Mouse (Mus musculus) T-helper 2 cell (primary cell): ENCODE results near the gene Mmp12.
"Not testable (repeated sequence)": the region's sequence is repeated elsewhere in the genome, so short reads cannot be mapped to it uniquely, and the experiment has no call there.

Experiments used
- in situ Hi-C: fragments of 300-600 bp; cut with MboI, MseI; formaldehyde crosslinking; loops from one replicate; pipeline ENCODE4 v1.15.1; 2025; ENCODE audit warnings: high pct_unique_total_duplicates

The Mmp12 gene

DNA sequence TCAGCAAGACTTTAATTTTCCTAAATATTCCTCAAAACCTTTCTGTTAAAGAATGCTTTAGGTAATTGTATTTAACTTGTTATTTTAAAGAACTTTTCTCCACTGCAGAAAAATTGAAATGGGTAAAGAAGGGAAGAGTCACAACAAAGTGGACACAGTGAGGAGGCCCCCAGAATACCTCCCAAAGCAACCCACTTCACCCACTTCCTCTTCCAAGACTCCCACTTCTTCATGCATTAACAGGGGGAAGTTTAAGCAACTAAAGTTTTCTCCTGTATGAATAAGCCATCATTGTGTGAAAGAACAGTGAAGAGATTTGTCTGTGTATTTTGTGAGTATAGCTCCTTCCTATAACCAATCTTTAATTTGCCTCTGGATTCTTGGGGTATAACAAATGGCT lies at the start of gene Mmp12:
Gene Mmp12, plus strand, starts transcription at position 275 of the 400 bp plus-strand sequence.
- in situ Hi-C loops, result no loop called here

DNA sequence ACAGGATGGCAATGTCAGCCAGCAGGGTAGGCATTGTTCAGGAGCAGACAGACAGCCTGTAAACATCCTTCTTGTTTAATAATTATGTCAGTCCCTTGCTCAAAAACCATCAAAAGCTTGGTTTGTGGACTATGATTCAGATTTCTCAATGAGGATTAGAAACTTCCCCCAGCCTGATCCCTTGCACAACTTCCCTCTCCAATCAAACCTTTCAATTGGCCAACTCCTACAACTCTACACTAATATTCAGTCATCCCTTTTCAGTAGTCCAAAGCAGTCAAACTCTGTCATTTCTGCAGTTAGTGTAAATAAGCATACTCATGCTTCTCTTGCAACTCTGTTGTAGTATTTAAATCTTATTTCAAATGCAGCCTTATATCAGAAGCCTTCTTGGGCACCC lies 12.3 kb upstream of the Mmp12 start:
- in situ Hi-C loops, result no loop called here

DNA sequence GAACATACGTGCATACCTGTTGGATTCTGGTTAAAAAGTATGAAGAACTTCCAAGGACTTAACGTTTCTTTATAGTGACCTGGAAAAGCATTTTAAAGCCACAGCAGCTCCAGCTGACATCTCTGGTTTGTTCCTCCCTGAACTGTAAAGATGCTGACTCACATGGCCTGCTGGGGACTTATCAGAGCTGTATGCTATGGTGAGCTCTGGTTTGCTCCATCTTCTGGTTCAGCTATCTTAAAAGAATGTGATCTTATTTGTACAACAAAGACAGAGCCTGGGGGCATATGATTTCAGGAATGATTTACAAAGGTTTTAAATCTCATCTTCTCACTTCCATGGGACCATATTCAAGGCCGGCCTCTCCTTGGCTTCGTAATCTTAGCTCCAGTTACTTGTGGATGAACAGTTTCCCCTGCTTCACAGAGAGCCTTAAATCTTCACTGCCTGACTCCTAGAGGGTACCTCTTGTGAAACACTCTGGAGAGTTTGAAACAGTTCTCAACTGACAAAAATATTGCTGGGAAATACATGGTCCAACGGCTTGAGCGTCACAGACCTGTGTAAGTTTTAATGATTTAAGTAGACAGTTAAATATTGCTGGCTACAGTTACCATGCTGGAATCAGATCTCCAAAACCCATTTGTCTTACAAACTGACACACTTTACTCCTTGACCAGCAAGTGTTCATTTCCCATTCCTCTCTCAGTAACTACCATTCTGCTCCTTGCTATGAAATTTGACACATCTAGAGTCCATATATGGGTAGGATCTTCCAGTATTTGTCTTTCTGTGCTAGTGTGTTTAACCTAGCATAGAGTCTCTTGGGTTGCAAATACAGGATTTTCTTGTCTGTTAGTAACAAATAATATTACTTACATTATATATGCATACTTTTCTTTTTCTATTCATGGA lies 8.2 kb upstream of the Mmp12 start:
- in situ Hi-C loops, result no loop called here

DNA sequence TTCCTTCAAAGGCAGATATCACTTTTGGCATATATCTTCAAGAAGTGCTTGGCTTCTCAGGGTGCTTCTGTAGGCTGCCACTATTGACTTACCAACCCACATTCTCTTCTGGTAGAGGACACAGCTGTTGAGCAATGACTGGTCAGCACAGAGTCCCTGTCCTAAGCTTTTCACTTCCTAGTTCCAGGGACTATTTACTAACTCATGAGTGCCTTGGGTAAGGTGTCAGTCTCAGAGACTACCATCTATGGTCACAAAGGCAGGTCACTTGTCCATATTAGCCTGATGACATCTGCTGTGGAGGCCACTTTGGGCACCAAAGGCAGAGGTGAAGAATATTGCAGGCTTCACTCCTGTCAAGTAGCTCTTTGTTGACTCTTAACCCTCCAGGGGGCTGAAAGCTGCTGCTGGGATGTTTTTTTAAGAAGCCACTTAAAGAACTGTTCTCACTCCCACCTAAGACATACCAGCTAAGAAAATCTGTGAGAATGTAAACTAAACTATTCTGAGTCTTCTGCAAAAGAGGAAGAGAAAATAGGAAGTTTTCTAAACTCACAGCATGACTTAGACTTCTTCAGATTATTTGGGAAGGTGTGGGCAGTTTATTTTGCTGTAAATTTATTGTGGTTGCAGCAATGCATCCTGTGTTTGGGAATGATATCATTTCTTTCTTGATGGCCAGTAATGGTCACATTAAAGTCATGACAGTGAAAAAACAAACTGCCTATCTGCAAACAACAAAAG lies 7.3 kb upstream of the Mmp12 start:
- in situ Hi-C loops, result no loop called here

DNA sequence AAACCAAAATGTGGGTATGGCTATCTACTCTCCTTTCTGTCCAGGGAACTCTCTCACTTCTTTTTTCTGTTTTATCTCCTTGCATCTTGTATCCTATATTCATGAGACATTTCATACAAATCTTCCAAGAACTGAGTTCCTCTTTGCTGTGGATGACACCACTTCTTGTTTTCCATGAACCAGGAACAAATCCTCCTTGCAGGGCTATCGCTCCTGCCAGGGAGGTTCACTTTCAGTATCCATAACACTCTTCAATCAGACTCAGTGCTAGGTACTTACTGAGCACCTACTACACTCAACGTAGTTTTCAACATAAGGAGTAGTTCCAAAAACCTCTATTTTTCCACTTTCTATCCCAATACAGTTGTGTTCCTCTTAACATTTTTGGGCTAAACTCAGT lies 1.3 kb downstream of the Mmp12 start:
- in situ Hi-C loops, result no loop called here

DNA sequence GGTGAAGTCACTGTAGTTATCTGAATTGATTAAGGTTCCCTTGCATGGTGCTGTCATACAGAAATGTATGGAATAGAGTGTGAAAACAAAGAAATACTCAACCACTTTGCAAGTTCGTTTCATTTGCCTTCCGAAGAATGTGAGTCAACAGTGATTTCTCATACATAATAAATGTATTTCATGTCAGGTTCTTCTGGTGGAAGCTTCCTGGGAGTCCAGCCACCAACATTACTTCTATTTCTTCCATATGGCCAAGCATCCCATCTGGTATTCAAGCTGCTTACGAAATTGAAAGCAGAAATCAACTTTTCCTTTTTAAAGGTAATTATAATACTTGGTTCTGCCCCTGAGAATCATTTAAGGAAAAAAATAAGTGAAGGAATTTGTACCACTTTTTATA lies 10.4 kb downstream of the Mmp12 start:
- in situ Hi-C loops, result no loop called here

GRCm38 (mm10) chr9:7387947-7388346 lies 43.8 kb downstream of the Mmp12 start, which contains the start of gene Mmp1b:
TSS of gene Mmp1b (minus strand) at chr9:7388047.
- in situ Hi-C loops, result no loop called here

DNA sequence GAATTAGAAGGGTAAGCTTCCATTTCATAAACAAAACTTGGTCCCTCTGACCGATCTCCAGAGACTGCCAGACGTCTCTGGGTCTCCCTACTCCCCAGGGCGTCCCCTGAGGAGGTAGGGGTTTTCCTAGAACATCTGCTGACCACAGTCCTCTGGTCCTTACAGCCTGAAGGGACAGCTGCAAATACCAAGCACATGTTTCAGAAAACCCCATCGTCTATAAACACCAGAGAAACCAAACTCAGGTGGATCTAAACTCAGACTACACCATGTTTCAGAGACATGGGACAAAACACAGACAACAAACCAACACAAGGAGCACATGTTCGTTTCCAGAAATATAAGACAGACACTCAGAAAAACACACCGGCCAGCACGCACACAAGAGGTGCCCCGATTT lies 52.4 kb downstream of the Mmp12 start:
- in situ Hi-C loops, result not testable (repeated sequence)
